Mouse (Mus musculus) left cerebral cortex, postnatal 25 days (tissue): Measurements from ENCODE around the gene Zfp423. TPM values are rescaled to one million over a fixed set of nuclear protein-coding genes. Genes with fewer than 3 reads are reported as not detected.

Experiments used
- DNase-seq, 2 experiments: peaks; one replicate each; pipeline ENCODE4 v3.0.0; 2022; ENCODE audit warnings: low spot score in 2 of 2, mixed read lengths in 1 of 2
- intact Hi-C: fragments of 180-260 bp; cut with DNase I; formaldehyde crosslinking; loops from one replicate; pipeline ENCODE4 v1.15.1; 2025
- total RNA-seq, 2 experiments: library from RNA; stranded (reverse); gene quantifications; 2 replicates each; pipeline ENCODE4 v1.2.3; 2021

The Zfp423 gene
- total RNA-seq, 2 experiments from 2014 or later: 25.3 TPM

- intact Hi-C loops: no loop called here
- no peak for DNase-seq
Measured at GRCm38 (mm10) chr8:87775889-87776288, 183.5 kb downstream of the Zfp423 start.

- intact Hi-C loops: no loop called here
- no peak for DNase-seq
Measured at GRCm38 (mm10) chr8:87774966-87775365, 184.4 kb downstream of the Zfp423 start.

- DNase-seq: no peak
- intact Hi-C loops: no loop called here
Measured at GRCm38 (mm10) chr8:87772894-87773502, 186.4 kb downstream of the Zfp423 start.

- intact Hi-C loops: no loop called here
- DNase-seq: no peak
Measured at GRCm38 (mm10) chr8:87767882-87768281, 191.5 kb downstream of the Zfp423 start.

- no peak for DNase-seq
- intact Hi-C loops: no loop called here
Measured at GRCm38 (mm10) chr8:87765276-87765675, 194.1 kb downstream of the Zfp423 start.

GRCm38 (mm10) chr8:87758750-87759149, 200.6 kb downstream of the Zfp423 start:
- intact Hi-C loops: no loop called here
- no peak for DNase-seq

- DNase-seq: no peak
- intact Hi-C loops: no loop called here
Measured at GRCm38 (mm10) chr8:87754853-87755252, 204.5 kb downstream of the Zfp423 start.

- intact Hi-C loops: no loop called here
- no peak for DNase-seq
Measured at GRCm38 (mm10) chr8:87753636-87754035, 205.8 kb downstream of the Zfp423 start.

GRCm38 (mm10) chr8:87753148-87753547, 206.2 kb downstream of the Zfp423 start:
- intact Hi-C loops: no loop called here
- no peak for DNase-seq

- DNase-seq: no peak
- intact Hi-C loops: no loop called here
Measured at GRCm38 (mm10) chr8:87752710-87753109, 206.7 kb downstream of the Zfp423 start.

GRCm38 (mm10) chr8:87747582-87747981, 211.8 kb downstream of the Zfp423 start:
- no peak for DNase-seq
- intact Hi-C loops: no loop called here

- intact Hi-C loops: no loop called here
- no peak for DNase-seq
Measured at GRCm38 (mm10) chr8:87747142-87747541, 212.3 kb downstream of the Zfp423 start.

GRCm38 (mm10) chr8:87746072-87746471, 213.3 kb downstream of the Zfp423 start:
- DNase-seq: no peak
- intact Hi-C loops: no loop called here

- DNase-seq: no peak
- intact Hi-C loops: no loop called here
Measured at GRCm38 (mm10) chr8:87745125-87745698, 214.2 kb downstream of the Zfp423 start.

GRCm38 (mm10) chr8:87744556-87744955, 214.8 kb downstream of the Zfp423 start:
- no peak for DNase-seq
- intact Hi-C loops: no loop called here

- intact Hi-C loops: no loop called here
- DNase-seq: no peak
Measured at GRCm38 (mm10) chr8:87742016-87742415, 217.4 kb downstream of the Zfp423 start.

GRCm38 (mm10) chr8:87740946-87741530, 218.4 kb downstream of the Zfp423 start:
- DNase-seq: no peak
- intact Hi-C loops: no loop called here

- no peak for DNase-seq
- intact Hi-C loops: no loop called here
Measured at GRCm38 (mm10) chr8:87737900-87738299, 221.5 kb downstream of the Zfp423 start.

- DNase-seq: no peak
- intact Hi-C loops: no loop called here
Measured at GRCm38 (mm10) chr8:87734902-87735301, 224.5 kb downstream of the Zfp423 start.

- intact Hi-C loops: no loop called here
- DNase-seq: no peak
Measured at GRCm38 (mm10) chr8:87734496-87734895, 224.9 kb downstream of the Zfp423 start.

- intact Hi-C loops: no loop called here
- DNase-seq: no peak
Measured at GRCm38 (mm10) chr8:87731062-87731461, 228.3 kb downstream of the Zfp423 start.
